Mouse (Mus musculus) G1E-ER4 (cell line): ENCODE data around the gene Nmnat3. TPM values are rescaled to one million over a fixed set of nuclear protein-coding genes. Genes with fewer than 3 reads are reported as not detected.
"Not testable (repeated sequence)": the region's sequence is repeated elsewhere in the genome, so short reads cannot be mapped to it uniquely, and the experiment has no call there.

Experiments
- GATA1 ChIP-seq: IDR thresholded peaks from one replicate; pipeline ENCODE4 v1.8.0; 2012; ENCODE audit warnings: low read length, inconsistent platforms
- polyA plus RNA-seq: library from polyadenylated mRNA; stranded (reverse); fragments of >175 nt; gene quantifications from 2 replicates; pipeline ENCODE4 v1.2.3, GENCODE M21; 2012

Nmnat3 gene
- 12.0 and 12.4 TPM in 2 replicates for polyA plus RNA-seq

DNA sequence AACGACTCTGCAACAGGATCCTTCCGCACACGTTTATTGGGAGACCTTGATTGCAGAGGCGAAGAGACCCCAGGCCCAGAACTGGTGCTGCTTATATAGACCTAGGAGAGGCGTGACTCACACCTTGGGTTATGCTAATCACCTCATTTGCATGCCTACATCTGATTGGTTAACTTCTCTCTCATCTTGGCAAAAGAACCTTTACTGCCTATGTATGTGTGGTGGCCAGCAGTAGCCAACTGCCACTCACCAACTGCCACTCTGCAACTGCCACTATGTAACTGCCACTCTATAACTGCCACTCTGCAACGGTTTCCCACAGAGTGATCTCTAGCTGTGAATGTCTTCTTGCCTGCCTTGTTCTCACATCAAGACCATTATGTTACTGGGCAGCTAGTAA, at the start of gene Nmnat3:
Gene Nmnat3, plus strand, starts transcription at position 301 of the 400 bp plus-strand sequence.
- not testable (repeated sequence) for TF ChIP-seq GATA1

DNA sequence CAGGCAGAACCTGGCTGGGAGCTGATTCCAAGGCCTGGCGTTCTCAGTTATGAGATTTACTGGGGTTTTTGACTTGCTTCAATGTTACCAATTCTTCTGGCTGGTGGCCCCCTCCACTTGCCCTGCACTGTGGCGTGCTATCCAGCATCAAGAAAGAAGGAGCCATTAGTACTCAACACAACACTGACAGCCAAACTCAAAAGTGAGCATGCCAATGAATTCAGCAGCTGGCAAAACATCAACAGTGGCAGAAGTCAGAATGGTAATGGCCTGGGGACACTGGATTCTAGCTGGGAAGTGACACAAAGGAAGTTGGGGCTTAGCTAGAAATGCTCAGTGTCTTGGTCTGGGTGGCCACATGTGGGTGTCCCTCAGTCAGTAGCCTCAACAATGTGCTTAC, 43.8 kb upstream of the Nmnat3 start:
- no peak for TF ChIP-seq GATA1

DNA sequence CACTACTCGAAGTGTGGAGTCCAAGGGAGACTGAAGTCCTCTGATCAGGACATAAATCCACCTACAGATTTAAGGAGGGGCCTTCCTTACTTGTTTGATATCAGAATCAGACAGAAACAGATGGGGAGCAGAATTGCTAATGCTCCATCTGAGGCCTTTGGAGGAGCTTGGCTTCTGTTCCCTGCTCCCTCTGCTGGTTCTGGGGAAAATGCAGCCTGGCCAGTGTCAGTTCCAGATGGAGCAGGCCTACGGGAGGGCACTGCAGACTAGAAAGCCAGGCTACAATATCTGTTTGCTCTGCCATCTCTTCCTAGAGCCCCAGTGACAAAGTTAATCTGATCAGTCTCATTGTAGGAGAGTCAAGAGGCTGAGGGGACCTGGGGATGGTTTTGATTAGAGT, 43.0 kb upstream of the Nmnat3 start:
- no peak for TF ChIP-seq GATA1

DNA sequence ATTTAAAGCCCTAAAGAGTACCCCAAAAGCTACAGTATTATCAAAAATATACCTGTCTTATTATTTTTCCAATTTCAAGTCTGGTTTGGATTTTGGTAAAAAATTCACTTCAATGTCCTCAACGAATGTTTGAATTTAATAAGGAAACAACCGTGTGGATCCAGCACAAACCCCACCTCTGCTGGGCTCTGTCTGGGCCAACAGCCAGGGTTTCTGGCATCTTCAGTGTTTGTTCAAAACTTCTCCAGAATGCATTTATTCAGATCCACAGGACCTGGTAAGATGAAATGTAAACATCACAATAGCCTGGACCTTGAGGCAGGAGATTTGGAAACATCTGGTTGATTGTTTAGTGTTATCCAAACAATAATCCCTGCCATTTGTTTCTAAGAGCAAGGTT, 42.0 kb upstream of the Nmnat3 start:
- TF ChIP-seq GATA1 = no peak

DNA sequence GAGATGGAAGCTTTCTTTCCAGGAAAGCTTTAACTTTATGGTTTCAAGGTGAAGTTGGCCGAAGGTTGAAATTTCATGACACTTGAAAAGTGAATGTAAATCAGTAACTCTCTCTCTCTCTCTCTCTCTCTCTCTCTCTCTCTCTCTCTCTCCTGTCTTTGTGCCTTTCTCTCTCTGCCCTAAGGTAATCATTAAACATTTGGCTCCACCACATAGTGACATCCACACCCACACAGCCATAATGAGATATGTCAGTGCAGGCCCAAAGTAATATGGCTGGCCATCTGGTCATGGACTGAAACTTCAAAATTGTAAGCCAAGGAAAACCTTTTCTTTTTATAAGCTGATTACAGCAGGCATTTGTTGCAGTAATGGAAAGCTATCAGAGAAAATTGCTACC, 40.9 kb upstream of the Nmnat3 start:
- TF ChIP-seq GATA1 = no peak

DNA sequence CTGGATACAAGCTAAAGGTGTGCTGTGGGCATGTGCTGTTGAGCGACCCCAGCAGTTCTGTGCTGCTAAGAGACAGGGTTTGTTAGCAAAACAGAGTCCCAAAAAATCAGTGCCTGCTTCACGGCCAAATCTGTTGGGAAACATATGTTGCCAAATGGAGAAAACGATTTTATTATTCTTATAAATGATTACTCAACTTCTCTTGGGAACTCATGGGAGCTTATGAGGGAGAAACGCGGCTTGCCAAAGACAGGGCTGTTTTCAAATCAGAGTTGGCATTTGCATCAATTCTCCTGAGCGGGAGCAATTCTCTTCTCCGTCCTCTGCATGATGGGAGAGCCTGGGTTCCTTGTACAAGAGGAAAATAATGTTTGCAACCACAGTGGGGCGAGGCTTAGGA, 27.0 kb upstream of the Nmnat3 start:
- TF ChIP-seq GATA1 = no peak

DNA sequence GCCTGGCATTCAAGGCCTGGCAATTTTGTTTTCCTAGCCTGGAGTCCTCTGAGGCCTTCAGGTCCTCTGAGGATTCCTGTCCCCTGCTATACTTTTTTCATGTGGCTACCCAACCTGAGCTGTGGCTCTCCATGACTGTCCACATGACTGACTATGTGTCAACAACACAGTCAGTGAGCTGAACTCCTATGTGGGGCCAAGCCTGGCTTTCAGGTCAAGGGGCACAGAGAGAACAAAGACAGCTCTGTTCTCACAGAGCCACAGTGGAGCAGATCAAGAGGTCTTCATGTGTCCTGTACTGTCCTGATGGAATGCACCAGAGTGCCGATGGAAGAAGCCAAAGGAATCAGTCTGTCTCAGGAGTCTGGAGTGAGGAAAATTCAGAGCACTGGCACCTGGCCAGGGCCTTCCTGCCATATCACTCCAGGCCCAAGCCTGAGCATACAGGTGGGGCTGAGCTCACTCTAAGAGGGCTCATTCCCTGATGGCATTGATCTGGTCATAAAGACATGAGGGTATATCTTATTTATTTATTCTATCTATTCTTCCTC, 25.7 kb upstream of the Nmnat3 start:
- TF ChIP-seq GATA1 = no peak

DNA sequence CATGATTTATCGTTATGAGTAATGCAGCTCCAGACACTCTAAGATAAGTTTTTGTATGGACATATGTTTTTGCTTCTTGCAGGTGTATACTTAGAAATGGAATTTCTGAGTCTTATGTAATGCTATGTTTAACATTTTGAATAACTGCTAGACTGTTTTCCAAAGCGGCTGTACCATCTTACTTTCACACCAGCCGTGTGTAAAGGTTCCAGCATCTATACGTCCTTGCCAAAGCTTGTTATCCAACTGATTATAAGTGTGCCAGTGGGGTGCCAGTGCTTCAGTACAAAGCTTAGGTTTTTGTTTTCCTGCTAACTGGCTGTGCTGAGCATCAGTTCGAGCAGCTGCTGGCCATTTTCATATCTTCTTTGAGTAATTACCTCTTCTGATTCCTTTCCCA, 22.3 kb upstream of the Nmnat3 start:
- TF ChIP-seq GATA1 = no peak

DNA sequence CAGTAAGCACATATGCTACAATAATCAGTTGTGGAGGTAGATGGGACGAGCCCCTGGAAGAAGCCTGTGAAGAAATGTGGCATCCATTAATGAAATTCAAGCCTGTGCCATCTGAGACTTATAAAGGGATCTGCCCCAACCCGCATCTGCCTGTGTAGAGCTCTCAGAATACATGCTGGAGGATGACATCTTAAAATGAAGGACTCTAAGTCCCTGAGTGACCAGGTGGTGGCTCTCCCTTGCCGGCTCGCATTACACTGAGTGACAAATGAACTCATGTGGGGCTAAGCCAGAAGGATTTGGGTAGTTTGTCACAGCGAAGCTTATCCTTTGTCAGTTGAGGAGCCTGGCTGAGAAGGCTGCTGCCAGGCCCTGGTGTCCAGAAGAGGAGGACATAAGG, 14.5 kb upstream of the Nmnat3 start:
- no peak for TF ChIP-seq GATA1

DNA sequence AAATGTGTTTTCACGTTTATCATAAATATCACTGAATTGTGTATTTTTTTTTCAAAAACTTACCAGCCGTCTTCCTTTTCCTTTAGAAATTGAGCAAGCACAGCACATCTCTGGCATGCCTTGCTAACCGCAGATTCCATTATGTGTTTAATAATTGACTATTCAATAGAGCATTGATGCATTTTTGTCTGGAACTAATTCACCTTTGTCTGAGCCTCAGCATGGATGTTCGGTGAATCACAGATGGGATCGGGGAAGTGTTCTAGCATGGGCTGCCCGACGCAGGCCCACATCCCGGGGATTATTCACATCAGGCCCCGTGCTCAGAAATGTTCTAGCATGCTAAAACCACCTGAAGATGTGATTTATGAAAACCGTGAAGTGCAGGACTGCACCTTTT, 12.2 kb upstream of the Nmnat3 start:
- TF ChIP-seq GATA1 = no peak

DNA sequence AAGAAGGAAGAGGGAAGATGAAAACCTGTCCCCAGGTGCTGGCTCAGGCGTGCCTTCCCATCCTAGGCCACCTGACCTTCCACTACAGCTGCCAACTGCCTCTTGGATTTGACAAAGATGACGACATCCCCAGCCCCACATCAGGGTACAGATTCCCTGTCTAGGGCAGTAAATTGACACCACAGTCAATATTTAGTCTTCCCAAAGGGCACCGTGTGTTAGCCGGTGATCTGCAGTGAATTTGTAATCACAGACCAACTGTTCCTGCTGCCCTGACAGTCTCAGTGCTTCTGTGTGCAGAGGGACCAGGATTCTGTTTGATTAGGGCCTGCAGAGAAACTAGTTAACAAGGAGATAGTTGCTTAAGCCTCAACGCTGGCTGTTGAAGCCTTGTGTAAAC, 7.1 kb upstream of the Nmnat3 start:
- TF ChIP-seq GATA1 = no peak

DNA sequence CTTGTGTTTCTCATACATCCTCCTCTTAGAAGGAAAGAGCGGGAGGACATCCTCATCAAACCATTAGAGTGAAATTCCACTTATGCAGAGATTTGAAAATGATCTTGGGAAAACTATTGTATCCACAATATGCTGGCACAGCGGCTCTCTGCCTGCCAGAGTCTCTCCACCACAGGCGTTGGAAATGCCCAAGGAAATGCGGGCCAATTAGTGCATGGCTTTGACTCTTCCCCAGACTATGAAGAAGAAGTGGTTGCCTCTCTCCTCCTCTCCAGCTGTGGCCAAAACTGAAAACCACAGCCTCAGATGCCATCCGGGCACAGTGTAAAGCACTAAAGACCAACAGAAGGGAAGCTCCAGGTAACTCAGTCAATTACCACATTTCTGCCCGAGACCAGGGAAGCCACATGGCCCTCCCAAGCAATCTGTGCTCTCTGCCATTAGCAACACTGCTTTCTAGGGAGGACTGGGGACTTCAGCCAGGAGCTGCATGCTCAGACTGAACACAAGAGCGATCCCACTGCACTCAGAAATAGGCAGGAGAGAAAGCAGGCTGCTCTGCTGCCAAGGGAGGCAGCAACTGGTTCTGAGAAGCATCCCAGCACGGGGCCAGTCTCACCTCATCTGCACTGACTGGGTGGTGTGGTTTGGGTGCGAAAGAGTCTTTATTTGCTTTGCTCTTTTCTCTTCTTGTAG, 1.5 kb upstream of the Nmnat3 start:
- TF ChIP-seq GATA1 = no peak

DNA sequence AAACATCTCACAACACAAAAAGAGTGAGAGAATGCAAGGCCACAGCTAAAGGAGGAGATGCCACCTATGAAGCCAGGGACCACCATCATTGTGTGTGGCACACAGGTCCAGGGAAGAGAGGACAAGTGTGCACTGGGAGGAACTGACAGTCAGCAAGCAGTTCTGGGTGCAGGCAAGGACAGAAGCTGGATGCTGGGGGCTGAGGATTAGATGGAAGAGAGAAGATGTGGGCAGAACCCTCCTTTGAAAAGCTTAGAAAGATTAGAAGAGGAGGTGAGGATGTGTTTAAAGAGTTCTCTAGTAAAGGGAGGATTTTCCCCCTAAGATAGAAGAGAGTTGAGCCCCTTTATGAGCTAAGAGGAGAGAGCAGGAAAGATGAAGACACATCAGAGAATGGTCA, 2.4 kb downstream of the Nmnat3 start:
- TF ChIP-seq GATA1 = no peak

DNA sequence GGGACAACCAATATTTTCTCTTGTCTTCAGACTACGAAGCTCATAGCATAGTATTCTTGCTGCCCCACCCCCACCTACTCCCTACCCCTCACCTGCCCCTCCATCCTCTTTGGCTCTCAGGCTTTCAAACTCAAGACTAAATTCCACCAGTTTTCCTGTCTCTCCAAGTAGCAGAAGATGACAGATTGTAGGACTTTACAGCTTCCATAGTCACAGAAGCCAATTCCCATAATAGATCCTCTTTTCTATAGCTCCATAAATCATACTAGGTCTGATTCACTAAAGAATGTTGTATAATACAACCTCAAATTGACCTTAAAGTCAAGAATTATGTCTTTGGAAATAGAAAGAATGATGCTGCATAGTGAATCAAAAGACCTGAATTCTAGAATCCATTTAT, 3.4 kb downstream of the Nmnat3 start:
- no peak for TF ChIP-seq GATA1

DNA sequence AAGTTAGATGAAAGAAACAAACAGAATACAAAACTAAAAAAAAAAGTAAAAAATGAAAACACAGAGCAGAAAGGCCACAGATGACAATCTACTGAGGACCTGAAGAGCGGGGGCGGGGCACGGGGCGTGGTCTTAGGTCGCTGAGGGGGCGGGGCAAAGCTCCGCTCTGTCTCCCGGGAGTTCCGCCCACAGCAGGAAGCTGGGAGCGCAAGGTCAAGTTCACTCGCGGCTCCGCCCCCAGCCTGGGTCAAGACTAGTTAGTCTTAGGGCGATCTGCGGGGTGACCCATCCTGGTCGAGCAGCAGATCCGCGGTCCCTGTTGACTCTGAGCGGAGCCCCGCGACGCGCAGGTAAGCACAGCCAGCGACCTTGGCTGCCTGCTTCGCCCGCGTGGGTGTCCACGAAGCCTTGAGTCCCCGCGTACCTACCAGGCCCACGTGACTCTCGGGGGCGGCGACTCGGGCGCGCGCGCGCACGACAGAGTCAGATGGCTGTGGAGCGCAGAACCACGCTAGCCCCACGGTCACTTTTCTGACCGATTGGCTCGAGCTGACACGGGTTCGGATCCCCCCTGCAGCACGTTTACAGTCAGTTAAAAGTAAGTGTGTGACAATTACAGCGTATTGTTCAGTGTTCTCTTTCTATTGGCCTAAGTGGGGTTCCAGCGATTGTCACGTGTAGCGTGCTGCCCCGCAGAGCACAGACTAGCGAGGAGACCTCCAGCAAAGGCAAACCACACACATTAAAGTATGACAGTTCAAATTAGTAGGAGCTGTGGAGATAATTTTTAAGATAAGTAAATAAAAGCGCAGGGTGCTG, 9.4 kb downstream of the Nmnat3 start:
- no peak for TF ChIP-seq GATA1

DNA sequence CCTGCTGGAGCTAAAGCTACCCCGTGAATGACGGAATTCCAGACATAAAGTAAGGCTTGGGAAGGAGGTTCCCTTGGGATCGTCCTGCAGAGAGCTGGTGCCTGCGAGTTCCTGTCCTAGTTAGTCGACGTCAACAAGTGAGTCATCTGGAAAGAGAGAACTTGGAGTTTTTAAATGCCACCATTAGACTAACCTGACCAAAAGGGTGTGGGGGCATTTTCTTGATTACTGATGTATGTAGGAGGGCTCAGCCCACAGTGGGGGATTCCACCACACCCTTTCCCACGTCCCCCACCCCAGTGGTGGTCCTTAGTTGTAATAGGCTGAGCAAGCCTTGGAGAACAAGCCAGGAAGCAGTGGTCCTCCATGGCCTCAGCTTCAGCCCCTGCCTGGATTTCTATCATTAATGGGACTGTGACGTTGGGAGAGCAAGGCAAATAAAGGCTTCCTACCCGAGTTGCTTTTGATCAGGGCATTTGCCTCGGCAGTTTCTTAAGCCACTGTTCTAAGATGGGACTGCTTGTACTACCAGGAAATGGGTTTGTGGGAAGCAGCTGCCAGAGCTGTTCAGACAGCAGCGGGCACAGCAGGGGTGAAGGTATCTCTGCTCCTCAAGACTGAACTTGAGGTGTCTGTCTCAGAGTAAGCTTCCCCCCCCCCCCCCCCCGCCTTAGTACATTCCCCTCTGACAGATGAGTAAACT, 10.2 kb downstream of the Nmnat3 start:
- no peak for TF ChIP-seq GATA1
